Mouse (Mus musculus) testis, adult 2 months (tissue): ENCODE measurements around the gene Eif3f.

Source experiments
- CTCF ChIP-seq: fragments of 200-500 bp; IDR thresholded peaks from 2 replicates; pipeline ENCODE4 v1.5.1; 2012; ENCODE audit warnings: low read depth, mild to moderate bottlenecking, inconsistent platforms, low read length, moderate library complexity; ENCODE audit not compliant: control insufficient read depth, insufficient read depth, insufficient replicate concordance
- POLR2A ChIP-seq: fragments of 200-500 bp; IDR thresholded peaks from 2 replicates; pipeline ENCODE4 v1.6.1; 2012; ENCODE audit warnings: low read depth, mild to moderate bottlenecking, inconsistent platforms, low read length, moderate library complexity; ENCODE audit not compliant: control insufficient read depth

DNA sequence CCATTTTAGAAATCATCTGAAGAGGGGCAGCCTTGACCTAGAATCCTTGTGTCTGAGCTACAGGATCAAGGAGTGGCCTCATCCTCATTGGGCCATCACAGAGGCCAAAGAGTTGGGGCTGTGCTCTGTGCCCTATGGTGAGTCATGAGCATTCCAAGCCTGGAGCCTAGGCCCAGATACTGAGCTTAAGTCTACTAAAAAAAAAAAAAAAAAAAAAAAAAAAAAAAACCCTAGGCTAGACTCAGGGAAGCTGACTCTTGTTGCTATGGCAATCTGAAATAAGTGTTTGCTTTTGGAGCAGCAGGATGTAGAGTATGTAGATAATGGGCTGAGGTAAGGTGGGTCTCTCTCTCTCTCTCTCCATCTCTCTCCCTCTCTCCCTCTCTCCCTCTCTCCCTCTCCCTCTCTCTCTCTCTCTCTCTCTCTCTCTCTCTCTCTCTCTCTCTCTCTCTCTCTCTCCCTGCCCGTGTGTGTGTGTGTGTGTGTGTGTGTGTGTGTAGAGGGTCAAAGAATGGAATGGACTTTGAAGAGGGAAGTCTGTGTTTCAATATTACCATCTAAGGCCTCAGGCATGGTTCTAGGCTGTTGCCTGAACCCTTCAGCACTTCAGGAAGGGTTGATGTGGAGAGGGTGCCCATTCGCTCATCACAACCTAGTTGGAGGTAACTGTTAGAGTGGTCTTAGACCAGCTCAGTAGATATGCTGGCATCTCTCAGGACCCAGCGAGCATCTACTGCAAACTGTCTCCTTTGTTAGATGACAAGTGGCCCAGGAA is 51.9 kb downstream of the Eif3f start:
- TF ChIP-seq CTCF = no peak
- TF ChIP-seq POLR2A = no peak
